Mouse (Mus musculus) frontal cortex, postnatal 14 days (tissue): ENCODE data around the gene Ar.
A peak's percentile ranks its signal among the peaks of the same experiment; 100 is the strongest.

Source experiments
- DNase-seq, 2 experiments: peaks; one replicate each; pipeline ENCODE4 v3.0.0; 2022; ENCODE audit warnings: low spot score in 2 of 2

Gene Ar

DNA sequence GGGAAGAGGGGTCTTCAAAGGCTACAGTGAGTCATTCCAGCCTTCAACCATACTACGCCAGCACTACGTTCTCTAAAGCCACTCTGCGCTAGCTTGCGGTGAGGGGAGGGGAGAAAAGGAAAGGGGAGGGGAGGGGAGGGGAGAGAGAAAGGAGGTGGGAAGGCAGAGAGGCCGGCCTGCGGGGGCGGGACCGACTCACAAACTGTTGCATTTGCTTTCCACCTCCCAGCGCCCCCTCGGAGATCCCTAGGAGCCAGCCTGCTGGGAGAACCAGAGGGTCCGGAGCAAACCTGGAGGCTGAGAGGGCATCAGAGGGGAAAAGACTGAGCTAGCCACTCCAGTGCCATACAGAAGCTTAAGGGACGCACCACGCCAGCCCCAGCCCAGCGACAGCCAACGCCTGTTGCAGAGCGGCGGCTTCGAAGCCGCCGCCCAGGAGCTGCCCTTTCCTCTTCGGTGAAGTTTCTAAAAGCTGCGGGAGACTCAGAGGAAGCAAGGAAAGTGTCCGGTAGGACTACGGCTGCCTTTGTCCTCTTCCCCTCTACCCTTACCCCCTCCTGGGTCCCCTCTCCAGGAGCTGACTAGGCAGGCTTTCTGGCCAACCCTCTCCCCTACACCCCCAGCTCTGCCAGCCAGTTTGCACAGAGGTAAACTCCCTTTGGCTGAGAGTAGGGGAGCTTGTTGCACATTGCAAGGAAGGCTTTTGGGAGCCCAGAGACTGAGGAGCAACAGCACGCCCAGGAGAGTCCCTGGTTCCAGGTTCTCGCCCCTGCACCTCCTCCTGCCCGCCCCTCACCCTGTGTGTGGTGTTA, at the start of gene Ar:
Gene Ar, plus strand, starts transcription at position 239 of the 812 bp plus-strand sequence.
- DNase-seq, result no peak

GRCm38 (mm10) chrX:98149724-98150392, 1.3 kb downstream of the Ar start:
- peak in 1 of 2 experiments; percentile 9 for DNase-seq

DNA sequence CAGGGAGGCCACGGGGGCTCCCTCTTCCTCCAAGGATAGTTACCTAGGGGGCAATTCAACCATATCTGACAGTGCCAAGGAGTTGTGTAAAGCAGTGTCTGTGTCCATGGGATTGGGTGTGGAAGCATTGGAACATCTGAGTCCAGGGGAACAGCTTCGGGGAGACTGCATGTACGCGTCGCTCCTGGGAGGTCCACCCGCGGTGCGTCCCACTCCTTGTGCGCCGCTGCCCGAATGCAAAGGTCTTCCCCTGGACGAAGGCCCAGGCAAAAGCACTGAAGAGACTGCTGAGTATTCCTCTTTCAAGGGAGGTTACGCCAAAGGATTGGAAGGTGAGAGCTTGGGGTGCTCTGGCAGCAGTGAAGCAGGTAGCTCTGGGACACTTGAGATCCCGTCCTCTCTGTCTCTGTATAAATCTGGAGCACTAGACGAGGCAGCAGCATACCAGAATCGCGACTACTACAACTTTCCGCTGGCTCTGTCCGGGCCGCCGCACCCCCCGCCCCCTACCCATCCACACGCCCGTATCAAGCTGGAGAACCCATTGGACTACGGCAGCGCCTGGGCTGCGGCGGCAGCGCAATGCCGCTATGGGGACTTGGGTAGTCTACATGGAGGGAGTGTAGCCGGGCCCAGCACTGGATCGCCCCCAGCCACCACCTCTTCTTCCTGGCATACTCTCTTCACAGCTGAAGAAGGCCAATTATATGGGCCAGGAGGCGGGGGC, 2.0 kb downstream of the Ar start:
- no peak for DNase-seq

- DNase-seq, result no peak
Measured at GRCm38 (mm10) chrX:98189759-98190158, 41.2 kb downstream of the Ar start.

DNA sequence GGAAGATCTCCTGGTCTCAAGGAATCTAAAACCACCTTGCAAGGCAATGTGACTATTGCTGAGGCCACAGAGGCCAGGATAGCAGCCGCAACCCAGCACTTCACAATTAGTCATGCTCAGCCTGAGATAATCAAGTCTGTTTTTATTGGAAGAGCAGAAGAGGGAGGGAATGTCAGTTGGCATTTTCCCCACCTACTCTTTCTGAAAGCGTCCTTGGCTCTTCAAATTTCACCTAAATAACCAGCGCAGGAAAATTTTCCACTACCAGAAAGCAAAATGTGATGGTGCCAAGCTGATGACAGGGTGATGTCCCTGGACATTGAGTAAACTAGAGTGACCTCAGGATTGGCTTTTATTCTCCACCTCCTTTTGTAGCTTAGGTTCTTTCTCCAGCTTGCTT, 57.2 kb downstream of the Ar start:
- DNase-seq, result no peak

DNA sequence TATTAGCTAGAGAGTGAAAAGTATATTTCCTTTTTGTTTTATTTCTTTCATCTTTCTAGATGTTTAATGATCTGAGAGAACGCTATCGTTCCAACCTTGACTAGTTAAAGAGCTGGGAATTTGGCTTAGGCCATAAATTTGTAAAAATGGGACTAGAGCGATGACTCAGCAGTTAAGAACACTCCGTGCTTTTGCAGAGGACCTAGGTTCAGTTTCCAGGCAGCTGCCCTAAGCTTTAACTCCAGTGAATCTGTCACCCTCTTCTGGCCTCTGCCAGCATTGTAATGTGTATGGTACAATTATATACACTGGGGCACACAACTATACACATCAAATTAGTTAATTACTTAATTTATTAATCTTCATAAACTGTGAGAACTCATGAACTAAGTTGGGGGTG, 58.6 kb downstream of the Ar start:
- DNase-seq, result no peak

- no peak for DNase-seq
Measured at GRCm38 (mm10) chrX:98216103-98216502, 67.5 kb downstream of the Ar start.

DNA sequence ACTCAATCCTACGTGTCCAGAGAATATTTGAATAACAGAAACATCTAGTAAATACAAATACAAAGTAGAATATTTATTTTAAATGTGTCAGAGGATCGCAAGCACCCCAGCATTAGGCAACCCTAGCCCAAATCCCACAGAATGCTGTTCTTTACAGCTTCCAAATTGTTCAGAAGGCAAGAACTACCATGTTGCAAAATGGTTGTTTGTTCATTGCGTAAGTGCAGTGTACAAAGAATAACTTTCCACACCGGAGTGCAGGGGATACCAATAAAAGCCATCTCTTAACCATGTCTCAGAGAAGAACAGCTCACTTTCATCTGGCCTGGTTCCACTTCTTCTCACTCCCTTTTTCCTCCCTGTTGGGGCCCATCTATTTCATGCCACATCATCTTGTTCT, 90.4 kb downstream of the Ar start:
- no peak for DNase-seq

DNA sequence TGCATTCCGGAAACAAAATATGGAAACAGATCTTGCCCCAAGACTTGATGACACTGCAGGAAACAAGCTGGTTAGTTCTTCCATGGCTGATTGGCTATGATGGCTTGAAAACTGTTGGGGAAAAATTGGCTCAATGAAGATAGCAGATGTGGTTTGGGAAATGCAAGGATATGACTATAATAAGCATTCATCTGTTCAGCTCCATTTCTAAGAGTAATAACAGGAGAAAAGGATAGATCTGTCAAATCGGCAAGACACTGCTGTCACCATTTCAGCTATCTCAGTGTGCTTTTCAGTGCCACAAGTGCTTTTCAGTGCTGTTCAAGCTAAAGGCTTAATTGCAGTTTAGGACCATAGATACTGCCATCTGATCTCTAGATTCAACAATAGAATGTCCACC, 96.5 kb downstream of the Ar start:
- DNase-seq, result no peak

GRCm38 (mm10) chrX:98248363-98248762, 99.8 kb downstream of the Ar start:
- no peak for DNase-seq

DNA sequence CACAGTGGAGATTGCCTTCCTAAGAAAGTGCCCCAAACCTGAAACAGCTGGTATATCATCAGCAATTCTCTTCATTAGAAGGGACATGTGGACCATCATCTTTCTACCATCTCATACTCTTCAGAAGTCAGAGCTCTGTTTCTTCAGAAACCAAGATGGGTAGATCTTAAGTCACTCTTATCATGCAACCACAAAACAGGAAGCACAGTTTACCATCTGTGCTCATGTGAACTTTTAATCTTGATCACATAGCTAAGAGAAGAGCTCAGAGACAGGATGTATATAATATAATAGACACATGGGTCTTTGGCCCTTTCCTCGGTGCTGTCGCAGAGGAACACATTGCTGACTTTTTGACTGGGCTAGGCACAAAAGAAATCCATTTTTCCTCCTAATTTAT, 111.1 kb downstream of the Ar start:
- DNase-seq, result no peak

DNA sequence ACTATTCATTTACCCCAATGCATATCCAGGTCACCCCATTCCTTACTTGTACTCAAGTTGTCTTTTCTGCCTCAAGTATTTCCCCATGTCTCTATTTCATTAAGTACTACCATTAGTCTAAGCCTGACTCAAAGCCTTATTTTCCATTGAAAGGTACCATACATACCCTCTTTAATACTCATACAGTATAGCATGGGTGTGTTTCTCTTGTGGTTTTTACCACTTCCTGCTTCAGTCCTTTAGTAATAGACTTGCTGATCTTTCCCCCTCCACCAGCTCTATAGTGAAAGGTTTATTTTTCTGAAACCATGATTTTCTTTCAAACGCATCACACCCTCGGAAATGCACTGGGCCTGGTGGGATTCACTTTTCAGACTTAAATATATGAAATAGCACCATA, 117.2 kb downstream of the Ar start:
- no peak for DNase-seq

GRCm38 (mm10) chrX:98271361-98271760, 122.8 kb downstream of the Ar start:
- DNase-seq, result no peak

DNA sequence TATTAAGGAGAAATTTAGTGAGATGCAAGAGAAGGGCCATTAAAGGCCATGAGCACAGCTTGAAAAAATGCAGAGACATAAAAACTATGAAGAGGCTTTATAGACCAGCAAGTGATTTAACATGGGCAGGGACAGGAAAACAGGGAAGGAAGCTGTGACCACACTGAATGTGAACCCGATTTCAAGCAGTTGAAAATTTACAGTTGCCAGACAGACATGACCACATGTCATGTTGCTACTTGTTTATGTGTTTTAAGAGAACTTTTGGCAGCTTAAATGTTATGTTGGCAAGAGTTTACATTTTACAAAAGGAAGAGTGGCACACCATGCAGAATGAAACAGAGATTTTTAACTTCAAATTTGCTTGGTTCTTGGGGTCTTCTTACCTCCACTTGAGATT, 143.2 kb downstream of the Ar start:
- DNase-seq, result no peak

DNA sequence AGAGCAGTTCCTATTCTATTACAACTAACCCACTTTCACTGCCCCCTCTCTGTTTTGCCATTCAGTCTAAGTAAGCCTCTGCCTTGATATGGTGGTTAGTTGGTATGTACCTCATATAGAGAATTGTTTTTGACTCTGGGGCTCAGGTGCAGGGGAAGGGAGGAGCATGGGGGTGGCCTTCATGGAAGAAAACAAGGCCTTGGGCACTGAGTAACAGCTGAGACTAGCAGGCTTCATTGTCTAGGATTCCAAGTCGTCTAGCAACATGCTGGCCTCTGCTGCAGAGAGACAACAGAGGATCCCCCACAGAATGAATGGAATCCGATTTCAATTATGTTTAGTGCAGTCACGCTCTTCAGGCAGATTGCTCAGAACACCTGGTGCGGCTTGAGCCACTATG, 152.1 kb downstream of the Ar start:
- DNase-seq, result no peak

DNA sequence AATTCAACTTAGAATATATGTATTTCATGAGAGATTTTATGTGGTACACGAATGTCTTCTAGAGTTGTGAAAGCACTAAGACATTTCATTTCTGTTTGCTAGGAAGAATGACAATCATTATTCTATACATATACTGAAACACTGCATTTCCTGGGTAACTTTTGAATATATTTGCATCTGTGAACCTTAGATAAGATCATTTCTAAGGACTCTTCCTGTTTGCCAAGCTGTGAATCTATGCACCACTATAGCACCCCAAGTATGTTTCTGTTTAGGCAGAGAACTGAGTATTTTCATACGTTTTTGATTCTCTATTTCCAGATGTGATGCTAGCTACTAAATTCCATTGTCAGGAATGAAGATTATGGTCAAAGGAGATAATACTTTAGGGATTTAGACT, 153.4 kb downstream of the Ar start:
- no peak for DNase-seq

DNA sequence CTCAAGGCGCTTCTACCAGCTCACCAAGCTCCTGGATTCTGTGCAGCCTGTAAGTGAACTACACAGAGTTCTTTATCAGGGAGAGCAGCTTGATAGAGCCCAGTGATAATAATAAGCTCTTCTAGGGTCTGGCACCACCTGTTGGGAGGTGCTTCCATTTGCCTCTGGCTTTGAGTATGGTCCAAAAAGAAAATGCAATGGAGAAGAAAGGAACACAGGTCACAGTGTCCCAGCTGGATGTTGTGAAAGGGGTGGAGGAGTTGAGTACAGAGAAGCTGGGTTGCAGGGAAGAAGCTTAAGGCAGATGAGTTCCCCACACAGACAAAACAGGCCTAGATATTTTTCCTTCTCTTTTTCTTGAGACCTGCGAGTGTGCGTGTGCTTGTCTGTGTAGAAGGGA, 167.4 kb downstream of the Ar start:
- DNase-seq, result no peak

DNA sequence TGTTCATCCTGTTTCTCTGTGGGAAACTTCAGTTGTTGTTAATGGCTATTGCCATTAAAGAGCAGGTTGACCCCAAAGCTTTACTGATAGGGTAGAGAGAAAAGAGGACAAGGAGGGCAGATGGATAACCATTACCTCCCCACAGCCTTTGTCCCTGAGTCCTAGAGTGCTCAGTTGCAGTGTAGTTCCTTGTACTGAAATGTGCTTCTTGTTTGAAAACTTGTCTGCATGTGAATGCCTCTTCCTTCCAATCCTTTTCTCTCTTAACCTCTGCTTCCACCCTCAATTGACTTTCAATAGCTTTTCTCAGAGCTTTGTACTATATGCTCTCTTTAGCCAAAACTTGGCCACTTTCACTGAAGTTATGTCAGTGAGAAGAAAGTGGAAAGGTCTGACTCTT, 168.9 kb downstream of the Ar start:
- no peak for DNase-seq

GRCm38 (mm10) chrX:98323105-98323504, 174.5 kb downstream of the Ar start:
- DNase-seq, result no peak

GRCm38 (mm10) chrX:98347481-98347880, 198.9 kb downstream of the Ar start:
- DNase-seq, result no peak

DNA sequence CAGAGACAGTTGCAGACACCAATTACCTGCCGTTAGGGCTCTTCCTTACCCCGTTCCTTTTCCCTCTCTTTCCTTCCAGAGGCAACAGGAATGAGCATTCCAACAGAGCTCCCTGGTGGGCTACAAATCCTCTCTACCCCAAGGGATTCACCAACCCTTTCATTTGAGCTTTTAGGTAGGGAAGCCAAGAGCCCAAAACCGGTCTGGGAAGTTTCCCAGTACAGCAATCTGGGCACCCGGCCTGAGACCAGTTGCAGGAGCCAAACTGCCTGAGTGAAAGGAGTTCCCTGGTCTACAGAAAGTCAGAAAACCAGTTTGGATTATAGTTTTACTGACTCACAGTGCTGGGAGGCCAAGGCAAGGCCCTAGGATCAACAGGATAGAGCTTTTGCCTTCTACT, 199.5 kb downstream of the Ar start:
- no peak for DNase-seq
